Mouse (Mus musculus) B cell, adult 62 days (primary cell): Measurements from ENCODE around the gene Mpp6. TPM values are rescaled to one million over a fixed set of nuclear protein-coding genes. Genes with fewer than 3 reads are reported as not detected.

ENCODE experiments used
- total RNA-seq: library from RNA; stranded (reverse); gene quantifications from 4 replicates; pipeline ENCODE4 v1.2.4, GENCODE M21; 2023

The Mpp6 gene
- total RNA-seq, result 30.7 to 41.2 TPM (median 33.6 TPM) in 4 replicates

DNA sequence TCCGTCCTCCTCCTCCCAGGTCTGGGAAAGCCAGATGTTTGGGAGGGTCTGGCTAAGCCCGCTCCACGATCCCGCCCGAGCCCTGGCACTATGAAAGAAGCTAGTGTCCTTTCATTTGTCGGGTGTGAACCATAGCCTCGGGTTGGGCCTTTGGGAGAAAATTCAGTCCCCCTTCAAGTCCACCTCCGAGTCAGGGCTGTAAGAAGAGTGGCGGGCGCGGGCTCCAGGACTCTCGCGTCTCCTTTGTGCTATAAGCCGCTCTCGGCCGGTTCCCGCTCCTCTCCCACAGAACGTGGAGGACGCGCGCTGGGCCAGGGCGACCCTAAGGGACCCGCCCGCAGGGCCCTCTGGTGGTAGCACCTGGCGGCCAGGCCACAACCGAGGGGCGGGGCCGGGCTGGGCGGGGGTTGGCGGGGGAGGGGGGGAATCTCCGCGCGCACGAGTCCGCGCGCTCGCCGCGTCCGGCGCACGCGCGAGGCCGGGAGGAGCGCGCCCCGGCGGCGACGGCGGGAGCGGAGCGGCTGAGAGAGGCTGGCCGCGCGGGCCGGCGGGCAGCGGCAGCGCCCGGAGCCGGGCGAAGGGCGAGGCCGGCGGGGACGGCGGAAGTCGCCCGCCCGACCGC, at the start of gene Mpp6:
Gene Mpp6 (plus strand): TSS at position 485 of the 622 bp plus-strand sequence.

Other genes with a start within 250 kb of the Mpp6 start
- gene Gsdme, start 153.6 kb downstream of the Mpp6 start, total RNA-seq, result not detected in 4 replicates